Mouse (Mus musculus): ENCODE data around the gene Rhebl1. TPM values are rescaled to one million over a fixed set of nuclear protein-coding genes. Genes with fewer than 3 reads are reported as not detected.

The Rhebl1 gene
- total and polyA plus RNA-seq, 2 experiments from 2014 or later, result 9.4 to 30.7 TPM

- no peaks in the 10 kb centered on the region for H3K9me3 ChIP-seq (ENCODE audit: low read length)
- no peaks in the 10 kb centered on the region for H3K4me1 ChIP-seq (ENCODE audit: insufficient read depth, low read length)
- no peak for ATAC-seq (ENCODE audit: low FRiP score)
- H3K36me3 ChIP-seq (ENCODE audit: insufficient read depth, low read length), result peaks cover 92% of the 10 kb centered on the region
- no peak overlapping the region for H3K27ac ChIP-seq (ENCODE audit: low read depth, low read length)
- WGBS, result 95% methylated on average over 30 of the region's 30 CpGs
- H3K4me3 ChIP-seq (ENCODE audit: low read depth, low read length), result no peak overlapping the region
- no peaks in the 10 kb centered on the region for H3K27me3 ChIP-seq (ENCODE audit: insufficient read depth, low read length)
- H3K9ac ChIP-seq (replicated peaks; ENCODE audit: low read length, poor library complexity, severe bottlenecking), result no peak overlapping the region
- no peak for DNase-seq (ENCODE audit: low spot score)
- TF ChIP-seq CTCF (IDR thresholded peaks at IDR 0.05), result no peak
- no peak overlapping the region for H3K4me2 ChIP-seq (ENCODE audit: low read depth, low read length, poor library complexity, severe bottlenecking)
Observed at GRCm38 (mm10) chr15:98839671-98840585, 54.4 kb downstream of the Rhebl1 start.

- H3K9me3 ChIP-seq (ENCODE audit: low read length), result no peaks in the 10 kb centered on the region
- no peak overlapping the region for H3K9ac ChIP-seq (replicated peaks; ENCODE audit: low read length, poor library complexity, severe bottlenecking)
- no peaks in the 10 kb centered on the region for H3K27me3 ChIP-seq (ENCODE audit: insufficient read depth, low read length)
- no peak overlapping the region for H3K4me2 ChIP-seq (ENCODE audit: low read depth, low read length, poor library complexity, severe bottlenecking)
- no peak for DNase-seq (ENCODE audit: low spot score)
- ATAC-seq (ENCODE audit: low FRiP score), result no peak
- no peaks in the 10 kb centered on the region for H3K4me1 ChIP-seq (ENCODE audit: insufficient read depth, low read length)
- no peak for TF ChIP-seq CTCF (IDR thresholded peaks at IDR 0.05)
- H3K36me3 ChIP-seq (ENCODE audit: insufficient read depth, low read length), result peaks cover 92% of the 10 kb centered on the region
- H3K4me3 ChIP-seq (ENCODE audit: low read depth, low read length), result no peak overlapping the region
- WGBS, result 93% methylated on average over 14 of the region's 14 CpGs
- H3K27ac ChIP-seq (ENCODE audit: low read depth, low read length), result no peak overlapping the region
Observed at GRCm38 (mm10) chr15:98839161-98839560, 55.2 kb downstream of the Rhebl1 start.

- Histone ChIP-seq H3K9me3 (ENCODE audit: low read length) (no peaks in the 10 kb centered on the region), H3K4me2 (ENCODE audit: low read depth, low read length, poor library complexity, severe bottlenecking) (no peak overlapping the region), H3K27me3 (ENCODE audit: insufficient read depth, low read length) (no peaks in the 10 kb centered on the region), H3K27ac (ENCODE audit: low read depth, low read length) (no peak overlapping the region), H3K4me1 (ENCODE audit: insufficient read depth, low read length) (no peaks in the 10 kb centered on the region), H3K4me3 (ENCODE audit: low read depth, low read length) (no peak overlapping the region), H3K36me3 (ENCODE audit: insufficient read depth, low read length) (peaks cover 89% of the 10 kb centered on the region), H3K9ac (replicated peaks; ENCODE audit: low read length, poor library complexity, severe bottlenecking) (no peak overlapping the region)
- WGBS, result 78% methylated on average over 4 of the region's 4 CpGs
- ATAC-seq (ENCODE audit: low FRiP score) (no peak), DNase-seq (ENCODE audit: low spot score) (no peak)
- TF ChIP-seq CTCF (IDR thresholded peaks at IDR 0.05), result no peak
Observed at GRCm38 (mm10) chr15:98837743-98838103, 56.6 kb downstream of the Rhebl1 start.

GRCm38 (mm10) chr15:98837006-98837742, 57.2 kb downstream of the Rhebl1 start:
- Histone ChIP-seq H3K4me1 (ENCODE audit: insufficient read depth, low read length) (no peaks in the 10 kb centered on the region), H3K9me3 (ENCODE audit: low read length) (no peaks in the 10 kb centered on the region)
- no peak for ATAC-seq (ENCODE audit: low FRiP score)

GRCm38 (mm10) chr15:98835291-98835690, 59.0 kb downstream of the Rhebl1 start:
- no peaks in the 10 kb centered on the region for H3K9me3 ChIP-seq (ENCODE audit: low read length)
- ATAC-seq (ENCODE audit: low FRiP score) (no peak), DNase-seq (ENCODE audit: low spot score) (no peak)
- WGBS, result 92% methylated on average over 14 of the region's 14 CpGs
- H3K27me3 ChIP-seq (ENCODE audit: insufficient read depth, low read length), result no peaks in the 10 kb centered on the region
- H3K4me1 ChIP-seq (ENCODE audit: insufficient read depth, low read length), result no peaks in the 10 kb centered on the region
- H3K4me3 ChIP-seq (ENCODE audit: low read depth, low read length), result no peak overlapping the region
- H3K36me3 ChIP-seq (ENCODE audit: insufficient read depth, low read length), result peaks cover 66% of the 10 kb centered on the region
- H3K4me2 ChIP-seq (ENCODE audit: low read depth, low read length, poor library complexity, severe bottlenecking), result no peak overlapping the region
- no peak for TF ChIP-seq CTCF (IDR thresholded peaks at IDR 0.05)
- H3K27ac ChIP-seq (ENCODE audit: low read depth, low read length), result no peak overlapping the region
- H3K9ac ChIP-seq (replicated peaks; ENCODE audit: low read length, poor library complexity, severe bottlenecking), result no peak overlapping the region

More at GRCm38 (mm10) chr15:98837006-98837742, 57.2 kb downstream of the Rhebl1 start:
- TF ChIP-seq CTCF (IDR thresholded peaks at IDR 0.05), result no peak
- 93% methylated on average over 21 of the region's 21 CpGs for WGBS
- Histone ChIP-seq H3K9ac (replicated peaks; ENCODE audit: low read length, poor library complexity, severe bottlenecking) (no peak overlapping the region), H3K36me3 (ENCODE audit: insufficient read depth, low read length) (peaks cover 84% of the 10 kb centered on the region), H3K4me3 (ENCODE audit: low read depth, low read length) (no peak overlapping the region), H3K27me3 (ENCODE audit: insufficient read depth, low read length) (no peaks in the 10 kb centered on the region), H3K4me2 (ENCODE audit: low read depth, low read length, poor library complexity, severe bottlenecking) (no peak overlapping the region), H3K27ac (ENCODE audit: low read depth, low read length) (no peak overlapping the region)
- DNase-seq (ENCODE audit: low spot score), result no peak

- no peak overlapping the region for H3K4me3 ChIP-seq (ENCODE audit: low read depth, low read length)
- ATAC-seq (ENCODE audit: low FRiP score) (no peak), DNase-seq (ENCODE audit: low spot score) (no peak)
- TF ChIP-seq CTCF (IDR thresholded peaks at IDR 0.05), result no peak
- 0 out of 2 replicates have a peak, but pooled peaks cover 3% of the 10 kb centered on the region for H3K4me1 ChIP-seq (ENCODE audit: insufficient read depth, low read length)
- WGBS, result 89% methylated on average over 13 of the region's 13 CpGs
- no peak overlapping the region for H3K27ac ChIP-seq (ENCODE audit: low read depth, low read length)
- H3K4me2 ChIP-seq (ENCODE audit: low read depth, low read length, poor library complexity, severe bottlenecking), result no peak overlapping the region
- no peaks in the 10 kb centered on the region for H3K9me3 ChIP-seq (ENCODE audit: low read length)
- no peaks in the 10 kb centered on the region for H3K27me3 ChIP-seq (ENCODE audit: insufficient read depth, low read length)
- peaks cover 54% of the 10 kb centered on the region for H3K36me3 ChIP-seq (ENCODE audit: insufficient read depth, low read length)
- H3K9ac ChIP-seq (replicated peaks; ENCODE audit: low read length, poor library complexity, severe bottlenecking), result no peak overlapping the region
Observed at GRCm38 (mm10) chr15:98834059-98834458, 60.3 kb downstream of the Rhebl1 start.
